Mouse (Mus musculus) neural tube, embryonic 12.5 days (tissue): Measurements from ENCODE around the gene Grm4. TPM values are rescaled to one million over a fixed set of nuclear protein-coding genes. Genes with fewer than 3 reads are reported as not detected.

Experiments
- ATAC-seq: fragments of 200-750 bp; cut with Nextera tagmentation; 2 replicates; pipeline ENCODE4 v1.8.0; 2017; ENCODE audit warnings: low read depth, mild to moderate bottlenecking, moderate TSS enrichment, moderate library complexity; ENCODE audit not compliant: low FRiP score
- H3K27ac ChIP-seq: fragments of 300-500 bp; sonication (generic); 2 replicates; pipeline ENCODE4 v1.5.1; 2016
- H3K27me3 ChIP-seq: fragments of 300-500 bp; sonication (generic); replicated peaks from 2 replicates; pipeline ENCODE4 v1.6.1; 2016; ENCODE audit warnings: mild to moderate bottlenecking
- H3K36me3 ChIP-seq: fragments of 300-500 bp; sonication (generic); 2 replicates; pipeline ENCODE4 v1.6.1; 2016; ENCODE audit warnings: mild to moderate bottlenecking
- H3K4me1 ChIP-seq: fragments of 300-500 bp; sonication (generic); 2 replicates; pipeline ENCODE4 v1.6.1; 2016
- H3K4me2 ChIP-seq: fragments of 300-500 bp; sonication (generic); replicated peaks from 2 replicates; pipeline ENCODE4 v1.6.1; 2016; ENCODE audit warnings: mild to moderate bottlenecking
- H3K4me3 ChIP-seq: fragments of 300-500 bp; sonication (generic); 2 replicates; pipeline ENCODE4 v1.5.1; 2016
- H3K9ac ChIP-seq: fragments of 300-500 bp; sonication (generic); 2 replicates; pipeline ENCODE4 v1.6.1; 2016; ENCODE audit warnings: mild to moderate bottlenecking
- H3K9me3 ChIP-seq: fragments of 300-500 bp; sonication (generic); 2 replicates; pipeline ENCODE4 v1.6.1; 2016; ENCODE audit warnings: mild to moderate bottlenecking
- WGBS: fragments of 180-500 bp; shearing (Covaris S2); methylation state at CpG from one replicate; pipeline ENCODE4 v1.1.7; 2016; 5-methylcytosine and 5-hydroxymethylcytosine counted together
- polyA plus RNA-seq: library from polyadenylated mRNA; unstranded; fragments of >200 nt; fragmentation: Nextera tagmentation; extraction: Ambion mirVana; gene quantifications from 2 replicates; pipeline ENCODE4 v1.2.1, GENCODE M21; 2016

Grm4 gene
- polyA plus RNA-seq, 1 experiment from 2014 or later = 3.4 TPM

GRCm38 (mm10) chr17:27448749-27449148 lies 72.5 kb downstream of the Grm4 start:
- H3K27ac ChIP-seq = no peak overlapping the region
- H3K4me2 ChIP-seq = no peak overlapping the region
- peaks cover 9% of the 10 kb centered on the region for H3K4me1 ChIP-seq
- H3K27me3 ChIP-seq = no peaks in the 10 kb centered on the region; the same call in 1 of the 2 replicates
- H3K9me3 ChIP-seq = no peaks in the 10 kb centered on the region
- H3K9ac ChIP-seq = no peak overlapping the region
- no peak for ATAC-seq
- 63% methylated on average over 6 of the region's 6 CpGs for WGBS
- no peaks in the 10 kb centered on the region for H3K36me3 ChIP-seq
- no peak overlapping the region for H3K4me3 ChIP-seq

- no peak overlapping the region for H3K4me3 ChIP-seq
- no peaks in the 10 kb centered on the region for H3K9me3 ChIP-seq
- WGBS = 52% methylated on average over 17 of the region's 17 CpGs
- ATAC-seq = no peak; the same call in 1 of the 2 replicates
- no peaks in the 10 kb centered on the region; the same call in 1 of the 2 replicates for H3K27me3 ChIP-seq
- H3K4me1 ChIP-seq = peaks cover 18% of the 10 kb centered on the region
- H3K27ac ChIP-seq = 0 out of 2 replicates have a peak overlapping the region, but pooled peaks have one; percentile 10
- H3K36me3 ChIP-seq = no peaks in the 10 kb centered on the region
- no peak overlapping the region for H3K9ac ChIP-seq
- no peak overlapping the region for H3K4me2 ChIP-seq
Observed at GRCm38 (mm10) chr17:27445364-27446075, 75.7 kb downstream of the Grm4 start.

- Histone ChIP-seq H3K9me3 (no peaks in the 10 kb centered on the region), H3K4me3 (no peak overlapping the region), H3K27ac (no peak overlapping the region), H3K4me2 (no peak overlapping the region), H3K4me1 (peaks cover 21% of the 10 kb centered on the region), H3K27me3 (no peaks in the 10 kb centered on the region; the same call in 1 of the 2 replicates), H3K9ac (no peak overlapping the region), H3K36me3 (no peaks in the 10 kb centered on the region)
- ATAC-seq = no peak
- 44% methylated on average over 13 of the region's 13 CpGs for WGBS
Observed at GRCm38 (mm10) chr17:27442538-27443113, 78.6 kb downstream of the Grm4 start.

GRCm38 (mm10) chr17:27441778-27442177 lies 79.4 kb downstream of the Grm4 start:
- WGBS = 79% methylated on average over 7 of the region's 7 CpGs
- peaks cover 21% of the 10 kb centered on the region for H3K4me1 ChIP-seq
- no peak overlapping the region for H3K9ac ChIP-seq
- H3K27me3 ChIP-seq = no peaks in the 10 kb centered on the region; the same call in 1 of the 2 replicates
- no peak for ATAC-seq
- H3K4me2 ChIP-seq = no peak overlapping the region
- no peaks in the 10 kb centered on the region for H3K36me3 ChIP-seq
- H3K4me3 ChIP-seq = no peak overlapping the region
- no peaks in the 10 kb centered on the region for H3K9me3 ChIP-seq
- H3K27ac ChIP-seq = no peak overlapping the region

- no peaks in the 10 kb centered on the region for H3K36me3 ChIP-seq
- no peak overlapping the region for H3K4me2 ChIP-seq
- no peak for ATAC-seq
- H3K4me1 ChIP-seq = peaks cover 23% of the 10 kb centered on the region
- no peak overlapping the region for H3K4me3 ChIP-seq
- H3K9ac ChIP-seq = no peak overlapping the region
- no peaks in the 10 kb centered on the region for H3K27me3 ChIP-seq
- H3K27ac ChIP-seq = no peak overlapping the region
- WGBS = 46% methylated on average over 13 of the region's 13 CpGs
- H3K9me3 ChIP-seq = no peaks in the 10 kb centered on the region
Observed at GRCm38 (mm10) chr17:27435799-27436198, 85.4 kb downstream of the Grm4 start.

- ATAC-seq = no peak
- no peak overlapping the region for H3K4me3 ChIP-seq
- no peaks in the 10 kb centered on the region for H3K9me3 ChIP-seq
- H3K4me1 ChIP-seq = peaks cover 23% of the 10 kb centered on the region
- H3K36me3 ChIP-seq = no peaks in the 10 kb centered on the region
- H3K27ac ChIP-seq = no peak overlapping the region
- H3K4me2 ChIP-seq = no peak overlapping the region
- no peak overlapping the region for H3K9ac ChIP-seq
- 95% methylated on average over 15 of the region's 15 CpGs for WGBS
- no peaks in the 10 kb centered on the region for H3K27me3 ChIP-seq
Observed at GRCm38 (mm10) chr17:27435225-27435624, 86.0 kb downstream of the Grm4 start.

- H3K9ac ChIP-seq = no peak overlapping the region
- H3K4me1 ChIP-seq = peaks cover 30% of the 10 kb centered on the region
- ATAC-seq = no peak
- no peak overlapping the region for H3K4me2 ChIP-seq
- H3K4me3 ChIP-seq = no peak overlapping the region
- H3K9me3 ChIP-seq = peaks cover under 1% of the 10 kb centered on the region; the same call in 1 of the 2 replicates
- WGBS = 82% methylated on average over 1 of the region's 1 CpGs
- no peaks in the 10 kb centered on the region for H3K36me3 ChIP-seq
- H3K27me3 ChIP-seq = no peaks in the 10 kb centered on the region
- H3K27ac ChIP-seq = no peak overlapping the region
Observed at GRCm38 (mm10) chr17:27434066-27434465, 87.1 kb downstream of the Grm4 start.

GRCm38 (mm10) chr17:27433179-27433680 lies 88.0 kb downstream of the Grm4 start:
- no peak overlapping the region for H3K4me3 ChIP-seq
- no peak overlapping the region for H3K4me2 ChIP-seq
- no peaks in the 10 kb centered on the region; the same call in 1 of the 2 replicates for H3K36me3 ChIP-seq
- ATAC-seq = 0 out of 2 replicates have a peak, but pooled peaks have one; percentile 8
- no peaks in the 10 kb centered on the region for H3K27me3 ChIP-seq
- WGBS = 43% methylated on average over 3 of the region's 3 CpGs
- peaks cover 30% of the 10 kb centered on the region for H3K4me1 ChIP-seq
- no peak overlapping the region for H3K27ac ChIP-seq
- no peak overlapping the region for H3K9ac ChIP-seq
- peaks cover 9% of the 10 kb centered on the region for H3K9me3 ChIP-seq

GRCm38 (mm10) chr17:27432145-27432650 lies 89.0 kb downstream of the Grm4 start:
- 35% methylated on average over 9 of the region's 9 CpGs for WGBS
- Histone ChIP-seq H3K9me3 (peaks cover 14% of the 10 kb centered on the region), H3K27me3 (no peaks in the 10 kb centered on the region), H3K27ac (no peak overlapping the region), H3K4me2 (0 out of 2 replicates have a peak overlapping the region, but pooled peaks have one; percentile 12), H3K4me1 (peaks cover 27% of the 10 kb centered on the region), H3K36me3 (no peaks in the 10 kb centered on the region; the same call in 1 of the 2 replicates), H3K4me3 (no peak overlapping the region), H3K9ac (no peak overlapping the region)
- no peak for ATAC-seq

GRCm38 (mm10) chr17:27431049-27431839 lies 90.0 kb downstream of the Grm4 start:
- Histone ChIP-seq H3K4me2 (no peak overlapping the region), H3K4me1 (peaks cover 27% of the 10 kb centered on the region), H3K27me3 (no peaks in the 10 kb centered on the region), H3K27ac (no peak overlapping the region), H3K9ac (no peak overlapping the region), H3K4me3 (no peak overlapping the region), H3K9me3 (peaks cover 14% of the 10 kb centered on the region), H3K36me3 (no peaks in the 10 kb centered on the region; the same call in 1 of the 2 replicates)
- ATAC-seq = no peak
- WGBS = 87% methylated on average over 26 of the region's 26 CpGs

GRCm38 (mm10) chr17:27429757-27430156 lies 91.4 kb downstream of the Grm4 start:
- peaks cover 14% of the 10 kb centered on the region for H3K9me3 ChIP-seq
- ATAC-seq = no peak
- no peaks in the 10 kb centered on the region; the same call in 1 of the 2 replicates for H3K36me3 ChIP-seq
- 32% methylated on average over 9 of the region's 9 CpGs for WGBS
- H3K27ac ChIP-seq = no peak overlapping the region
- H3K9ac ChIP-seq = no peak overlapping the region
- H3K4me3 ChIP-seq = no peak overlapping the region
- no peaks in the 10 kb centered on the region for H3K27me3 ChIP-seq
- peaks cover 27% of the 10 kb centered on the region for H3K4me1 ChIP-seq
- no peak overlapping the region for H3K4me2 ChIP-seq

- no peaks in the 10 kb centered on the region; the same call in 1 of the 2 replicates for H3K36me3 ChIP-seq
- H3K9me3 ChIP-seq = peaks cover 14% of the 10 kb centered on the region
- H3K27ac ChIP-seq = no peak overlapping the region
- WGBS = 86% methylated on average over 2 of the region's 2 CpGs
- H3K27me3 ChIP-seq = no peaks in the 10 kb centered on the region
- H3K4me1 ChIP-seq = peaks cover 29% of the 10 kb centered on the region
- H3K4me2 ChIP-seq = no peak overlapping the region
- H3K9ac ChIP-seq = no peak overlapping the region
- no peak for ATAC-seq
- no peak overlapping the region for H3K4me3 ChIP-seq
Observed at GRCm38 (mm10) chr17:27425016-27425415, 96.2 kb downstream of the Grm4 start.
